Mouse (Mus musculus): ENCODE measurements around the gene 2700049A03Rik.

- no peak for TF ChIP-seq CTCF (IDR thresholded peaks at IDR 0.05; ENCODE audit: low read depth)
- TF ChIP-seq EP300 (IDR thresholded peaks at IDR 0.05; ENCODE audit: low read depth) = no peak
Observed at GRCm38 (mm10) chr12:71231561-71231960, 94.9 kb downstream of the 2700049A03Rik start.

Data from heart, postnatal 0 days (tissue).